Mouse (Mus musculus) layer of hippocampus, adult 9-10 months (tissue): ENCODE data around the gene Vmn2r43.
"Not testable (repeated sequence)": the region's sequence is repeated elsewhere in the genome, so short reads cannot be mapped to it uniquely, and the experiment has no call there.

ENCODE experiments used
- DNase-seq: peaks from one replicate; pipeline ENCODE4 v3.0.0; 2022; ENCODE audit warnings: low spot score

Gene Vmn2r43

GRCm38 (mm10) chr7:8260499-8260898, at the start of gene Vmn2r43:
Gene Vmn2r43, minus strand, starts transcription at chr7:8260599.
- not testable (repeated sequence) for DNase-seq

GRCm38 (mm10) chr7:8200220-8200619, 60.2 kb downstream of the Vmn2r43 start, which contains the start of gene Vmn2r42:
Gene Vmn2r42, minus strand, starts transcription at chr7:8200320.
- not testable (repeated sequence) for DNase-seq
